Comparison of ENCODE assay signal across 8 mouse cellular contexts in genomic region chr16:7099506-7100300, GRCm38 (mm10).
A peak's percentile ranks its signal among the peaks of the same experiment; 100 is the strongest.
DNase-seq lines count a peak whose midpoint lies in the region; ATAC-seq and TF ChIP-seq lines count a peak whose summit lies in the region.

No protein-coding gene starts in this region.

- WGBS in lung, adult 2 months = 46% methylated on average over 11 of the region's 11 CpGs
- WGBS in liver, adult 2 months = 16% methylated on average over 11 of the region's 11 CpGs
- 74% methylated on average over 11 of the region's 11 CpGs for WGBS in hindbrain, embryonic 16.5 days

- H3K4me3 ChIP-seq in lung, adult 2 months (replicated peaks; ENCODE audit: extremely low read depth, low read depth, low read length) = no peak overlapping the region
- H3K4me3 ChIP-seq in liver, adult 2 months (ENCODE audit: insufficient read depth, low read depth, low read length) = no peak overlapping the region
- H3K4me3 ChIP-seq in hindbrain, embryonic 16.5 days (ENCODE audit: low read length) = no peak overlapping the region

- H3K4me2 ChIP-seq in hindbrain, embryonic 16.5 days (ENCODE audit: low read length) = no peak overlapping the region

- TF ChIP-seq CTCF in lung, adult 2 months (IDR thresholded peaks at IDR 0.05; ENCODE audit: insufficient read depth, low read length) = no peak
- TF ChIP-seq CTCF in liver, adult 2 months (IDR thresholded peaks at IDR 0.05; ENCODE audit: low read depth, low read length) = no peak

- no peak for ATAC-seq in hindbrain, embryonic 16.5 days

- no peaks in the 10 kb centered on the region for H3K79me2 ChIP-seq in liver, adult 2 months (ENCODE audit: control insufficient read depth, insufficient read depth, low read length)

- no peaks in the 10 kb centered on the region for H3K36me3 ChIP-seq in liver, adult 2 months (ENCODE audit: control insufficient read depth, insufficient read depth, low read length)
- H3K36me3 ChIP-seq in hindbrain, embryonic 16.5 days (ENCODE audit: control insufficient read depth, insufficient read depth, low read length) = no peaks in the 10 kb centered on the region

- no peaks in the 10 kb centered on the region for H3K9me3 ChIP-seq in hindbrain, embryonic 16.5 days (ENCODE audit: control insufficient read depth, low read length)

- peak overlapping the region; percentile 63 for H3K27ac ChIP-seq in liver, adult 2 months (replicated peaks; ENCODE audit: insufficient read depth, low read depth, low read length)
- H3K27ac ChIP-seq in hindbrain, embryonic 16.5 days (ENCODE audit: low read depth, low read length) = no peak overlapping the region

- H3K27me3 ChIP-seq in liver, adult 2 months (ENCODE audit: control insufficient read depth, insufficient read depth, low read length) = no peaks in the 10 kb centered on the region
- no peaks in the 10 kb centered on the region for H3K27me3 ChIP-seq in hindbrain, embryonic 16.5 days (replicated peaks; ENCODE audit: control insufficient read depth, insufficient read depth, low read length)

- H3K9ac ChIP-seq in liver, adult 2 months (ENCODE audit: low read depth, low read length) = no peak overlapping the region
- H3K9ac ChIP-seq in hindbrain, embryonic 16.5 days (ENCODE audit: low read depth, low read length) = no peak overlapping the region

- no peak for TF ChIP-seq POLR2A in lung, adult 2 months (IDR thresholded peaks at IDR 0.05; ENCODE audit: borderline replicate concordance, extremely low read depth, low read depth, low read length)
- TF ChIP-seq POLR2A in liver, adult 2 months (IDR thresholded peaks at IDR 0.05; ENCODE audit: extremely low read depth, insufficient read depth, low read length) = no peak

- H3K4me1 ChIP-seq in lung, adult 2 months (ENCODE audit: control insufficient read depth, insufficient read depth, low read length) = no peaks in the 10 kb centered on the region; the same call in 1 of the 2 replicates
- peaks cover 12% of the 10 kb centered on the region for H3K4me1 ChIP-seq in liver, adult 2 months (ENCODE audit: control insufficient read depth, insufficient read depth, low read length)
- no peaks in the 10 kb centered on the region for H3K4me1 ChIP-seq in hindbrain, embryonic 16.5 days (ENCODE audit: control insufficient read depth, insufficient read depth, low read depth, low read length)

- peak; percentile 21 to 58 for DNase-seq in lung, adult 18-20 months
- DNase-seq in lung, adult 2 months = no peak
- DNase-seq in frontal cortex, postnatal 36 days (ENCODE audit: low spot score in 2 of 2) = peak; percentile 77 to 87
- peak; percentile 47 to 58 for DNase-seq in kidney, adult 8-10 months
- DNase-seq in liver, adult 2 months (ENCODE audit: extremely low read depth, low read depth, low spot score) = peak; percentile 97
- DNase-seq in spleen, adult 18-20 months = no peak
- DNase-seq in urinary bladder, postnatal 36 days (ENCODE audit: low spot score in 2 of 2) = no peak

Comparison
In these comparisons a context has a peak if more than half of its experiments do, and no peak if none do; other contexts are left out.
1. DNase-seq: peak in lung, adult 18-20 months (2 of 2), frontal cortex, postnatal 36 days (2 of 2), kidney, adult 8-10 months (2 of 2) and liver, adult 2 months (single experiment); none in lung, adult 2 months (single experiment), spleen, adult 18-20 months (0 of 2) and urinary bladder, postnatal 36 days (0 of 2).